Mouse (Mus musculus) kidney, postnatal 0 days (tissue): ENCODE data around the gene Mindy4. TPM values are rescaled to one million over a fixed set of nuclear protein-coding genes. Genes with fewer than 3 reads are reported as not detected.

Source experiments
- ATAC-seq: fragments of 200-750 bp; cut with Nextera tagmentation; replicated peaks from 2 replicates; pipeline ENCODE4 v1.8.0; 2017; ENCODE audit warnings: low read depth, moderate number of reproducible peaks, moderate TSS enrichment, moderate library complexity; ENCODE audit not compliant: low FRiP score
- DNase-seq: peaks from one replicate; pipeline ENCODE4 v3.0.0-alpha.2; 2016; ENCODE audit warnings: low spot score
- H3K27ac ChIP-seq: fragments of 300-500 bp; sonication (generic); 2 replicates; pipeline ENCODE4 v1.5.1; 2014; ENCODE audit warnings: mild to moderate bottlenecking
- H3K27me3 ChIP-seq: fragments of 300-500 bp; sonication (generic); 2 replicates; pipeline ENCODE4 v1.6.1; 2014; ENCODE audit warnings: low read length, mixed read lengths; ENCODE audit not compliant: insufficient read depth
- H3K36me3 ChIP-seq: fragments of 300-500 bp; sonication (generic); 2 replicates; pipeline ENCODE4 v1.6.1; 2014; ENCODE audit warnings: low read length, mixed read lengths; ENCODE audit not compliant: insufficient read depth
- H3K4me1 ChIP-seq: fragments of 300-500 bp; sonication (generic); replicated peaks from 2 replicates; pipeline ENCODE4 v1.6.1; 2014; ENCODE audit warnings: antibody characterized with exemption, low read length, mixed read lengths; ENCODE audit not compliant: insufficient read depth
- H3K4me2 ChIP-seq: fragments of 300-500 bp; sonication (generic); 2 replicates; pipeline ENCODE4 v1.6.1; 2014; ENCODE audit warnings: mild to moderate bottlenecking, low read length, moderate library complexity, mixed read lengths
- H3K4me3 ChIP-seq: fragments of 300-500 bp; sonication (generic); replicated peaks from 2 replicates; pipeline ENCODE4 v1.5.1; 2014; ENCODE audit warnings: low read depth, low read length
- H3K9ac ChIP-seq: fragments of 300-500 bp; sonication (generic); 2 replicates; pipeline ENCODE4 v1.6.1; 2014; ENCODE audit warnings: low read depth, low read length
- H3K9me3 ChIP-seq: fragments of 300-500 bp; sonication (generic); replicated peaks from 2 replicates; pipeline ENCODE4 v1.6.1; 2016; ENCODE audit warnings: low read length, inconsistent platforms, mixed read lengths
- CTCF ChIP-seq: IDR thresholded peaks from 2 replicates; pipeline ENCODE4 v1.5.1; 2016; ENCODE audit warnings: antibody characterized with exemption, low read depth, mild to moderate bottlenecking, moderate library complexity
- WGBS: fragments of 180-500 bp; shearing (Covaris S2); extraction: QIAGEN DNeasy Blood & Tissue Kit; methylation state at CpG from one replicate; pipeline ENCODE4 v1.1.7; 2014; 5-methylcytosine and 5-hydroxymethylcytosine counted together
- polyA plus RNA-seq: library from polyadenylated mRNA; unstranded; fragments of >200 nt; fragmentation: Nextera tagmentation; extraction: Ambion mirVana; gene quantifications from 2 replicates; pipeline ENCODE4 v1.2.1, GENCODE M21; 2015

Gene Mindy4
- polyA plus RNA-seq, 1 experiment from 2014 or later: 11.6 TPM

DNA sequence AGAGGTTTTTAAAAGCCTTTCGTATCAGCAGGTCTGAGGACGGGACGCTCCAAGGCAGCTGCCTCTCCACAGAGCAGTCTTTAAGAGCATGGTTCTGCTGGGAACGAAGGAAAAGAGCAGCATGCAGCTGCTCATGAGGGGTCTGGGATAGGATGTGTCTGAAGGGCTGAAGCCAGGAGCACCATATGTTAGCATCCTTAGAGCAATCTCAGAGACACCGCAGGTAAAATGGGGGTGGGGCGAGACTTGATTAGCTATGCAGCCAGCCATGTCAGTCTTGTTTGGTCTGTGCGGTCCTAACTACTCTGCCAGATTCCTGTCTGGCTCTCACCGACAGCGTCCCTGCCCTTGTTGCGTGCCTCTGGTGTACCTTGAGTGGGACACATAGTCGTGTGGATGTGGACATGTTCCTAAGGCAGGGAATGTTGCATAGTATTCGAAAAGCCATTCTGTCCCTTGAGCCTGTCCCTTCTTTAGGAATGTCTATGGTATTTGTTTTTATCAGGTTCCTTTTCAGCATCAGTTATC is 43.8 kb downstream of the Mindy4 start:
- TF ChIP-seq CTCF: no peak

DNA sequence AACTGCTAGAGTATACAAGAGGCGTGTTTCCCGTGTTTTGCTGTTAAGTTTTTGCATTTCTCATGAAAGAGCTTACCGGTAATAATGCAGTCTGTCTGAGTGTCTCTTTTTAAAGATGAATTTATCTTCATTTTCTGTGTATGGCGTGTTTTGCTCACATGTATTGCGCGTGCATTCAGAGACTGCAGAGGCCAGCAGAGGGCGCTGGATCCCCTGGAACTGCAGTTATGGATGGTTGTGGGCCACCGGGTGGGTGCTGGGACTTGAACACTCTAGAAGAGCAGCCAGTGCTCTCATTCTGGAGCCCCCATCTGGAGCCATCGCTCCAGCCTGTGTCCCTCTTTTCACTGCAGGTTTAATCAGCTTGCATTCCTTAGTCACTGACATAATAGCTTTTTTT is 46.1 kb downstream of the Mindy4 start:
- Histone ChIP-seq H3K27ac (no peak overlapping the region), H3K4me1 (no peaks in the 10 kb centered on the region), H3K27me3 (no peaks in the 10 kb centered on the region), H3K4me2 (no peak overlapping the region), H3K4me3 (no peak overlapping the region), H3K9ac (no peak overlapping the region), H3K9me3 (no peaks in the 10 kb centered on the region), H3K36me3 (no peaks in the 10 kb centered on the region)
- DNase-seq: no peak
- 93% methylated on average over 9 of the region's 9 CpGs for WGBS
- TF ChIP-seq CTCF: peak; percentile 29; the same call in 1 of the 2 replicates
- ATAC-seq: no peak

More for the DNA sequence above, 43.8 kb downstream of the Mindy4 start:
- Histone ChIP-seq H3K4me2 (no peak overlapping the region), H3K4me1 (no peaks in the 10 kb centered on the region), H3K27me3 (no peaks in the 10 kb centered on the region), H3K27ac (no peak overlapping the region), H3K9me3 (no peaks in the 10 kb centered on the region), H3K4me3 (no peak overlapping the region), H3K36me3 (no peaks in the 10 kb centered on the region), H3K9ac (no peak overlapping the region)
- ATAC-seq: no peak
- no peak for DNase-seq
- WGBS: 89% methylated on average over 12 of the region's 12 CpGs

DNA sequence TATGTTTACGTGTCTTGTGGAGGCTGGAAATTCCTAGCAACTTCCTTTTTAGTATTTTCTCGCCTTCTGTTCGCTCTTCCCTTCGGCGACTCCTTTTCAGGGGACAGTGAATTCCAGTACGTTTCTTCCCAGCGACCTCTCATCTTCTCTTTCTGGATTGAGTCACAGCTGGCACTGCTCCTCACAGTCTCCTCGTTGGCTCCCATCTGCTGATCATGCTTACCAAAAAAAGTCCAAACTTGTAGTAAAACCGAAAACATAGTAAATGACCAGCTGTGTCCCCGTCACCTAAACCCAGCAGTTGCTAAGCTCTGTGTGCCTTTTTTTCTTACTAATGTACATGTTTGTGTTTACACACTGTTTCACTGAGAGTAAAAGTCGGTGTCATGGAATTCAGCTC is 47.6 kb downstream of the Mindy4 start:
- WGBS: 66% methylated on average over 11 of the region's 11 CpGs
- no peaks in the 10 kb centered on the region for H3K4me1 ChIP-seq
- DNase-seq (no peak), ATAC-seq (no peak)
- H3K27me3 ChIP-seq: no peaks in the 10 kb centered on the region
- no peak overlapping the region for H3K4me2 ChIP-seq
- H3K9me3 ChIP-seq: no peaks in the 10 kb centered on the region
- no peak overlapping the region for H3K4me3 ChIP-seq
- H3K9ac ChIP-seq: no peak overlapping the region
- TF ChIP-seq CTCF: no peak
- H3K27ac ChIP-seq: no peak overlapping the region
- no peaks in the 10 kb centered on the region for H3K36me3 ChIP-seq

DNA sequence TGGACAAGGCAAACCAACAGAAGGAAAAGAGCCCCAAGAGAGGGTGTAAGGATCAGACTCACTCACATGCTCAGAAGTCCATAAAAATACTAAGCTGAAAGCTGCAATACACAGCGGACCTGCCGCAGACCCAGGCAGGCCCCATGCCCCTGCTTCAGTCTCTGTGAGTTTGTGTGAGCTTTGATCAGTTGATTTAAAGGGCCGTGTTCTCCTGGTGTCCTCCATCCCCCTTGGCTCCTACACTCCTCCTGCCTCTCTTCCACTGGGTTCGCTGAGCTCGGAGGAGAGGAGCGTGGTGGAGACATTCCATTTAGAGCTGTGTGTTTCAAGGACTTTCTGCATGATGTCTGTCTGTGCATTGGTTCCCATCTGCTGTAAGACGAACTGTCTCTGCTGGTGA is 48.4 kb downstream of the Mindy4 start:
- no peaks in the 10 kb centered on the region for H3K36me3 ChIP-seq
- no peak for DNase-seq
- H3K4me1 ChIP-seq: no peaks in the 10 kb centered on the region
- no peak overlapping the region for H3K4me3 ChIP-seq
- no peaks in the 10 kb centered on the region for H3K27me3 ChIP-seq
- no peak overlapping the region for H3K4me2 ChIP-seq
- no peak overlapping the region for H3K9ac ChIP-seq
- H3K9me3 ChIP-seq: no peaks in the 10 kb centered on the region
- TF ChIP-seq CTCF: no peak
- H3K27ac ChIP-seq: no peak overlapping the region
- no peak for ATAC-seq
- 54% methylated on average over 7 of the region's 7 CpGs for WGBS

GRCm38 (mm10) chr6:55252731-55253247 is 49.6 kb downstream of the Mindy4 start:
- Histone ChIP-seq H3K4me1 (no peaks in the 10 kb centered on the region), H3K4me2 (no peak overlapping the region), H3K9me3 (no peaks in the 10 kb centered on the region), H3K27me3 (no peaks in the 10 kb centered on the region), H3K27ac (no peak overlapping the region), H3K36me3 (no peaks in the 10 kb centered on the region), H3K9ac (no peak overlapping the region), H3K4me3 (no peak overlapping the region)
- DNase-seq (no peak), ATAC-seq (no peak)
- WGBS: 87% methylated on average over 8 of the region's 8 CpGs
- no peak for TF ChIP-seq CTCF

GRCm38 (mm10) chr6:55256500-55257191 is 53.5 kb downstream of the Mindy4 start:
- Histone ChIP-seq H3K4me3 (no peak overlapping the region), H3K27me3 (no peaks in the 10 kb centered on the region), H3K27ac (no peak overlapping the region), H3K9me3 (no peaks in the 10 kb centered on the region), H3K4me1 (no peaks in the 10 kb centered on the region; the same call in 1 of the 2 replicates), H3K9ac (no peak overlapping the region), H3K36me3 (no peaks in the 10 kb centered on the region), H3K4me2 (no peak overlapping the region)
- no peak for TF ChIP-seq CTCF
- no peak for ATAC-seq
- WGBS: 66% methylated on average over 13 of the region's 13 CpGs
- no peak for DNase-seq
